Mouse (Mus musculus) ES-Bruce4 (cell line): ENCODE results near the gene St3gal3.

Source experiments
- CTCF ChIP-seq: IDR thresholded peaks from one replicate; pipeline ENCODE4 v1.8.1; 2011; ENCODE audit warnings: low read depth, low read length
- EP300 ChIP-seq: IDR thresholded peaks from 2 replicates; pipeline ENCODE4 v1.6.1; 2011; ENCODE audit warnings: low read depth, low read length; ENCODE audit not compliant: insufficient read depth
- POLR2A ChIP-seq: IDR thresholded peaks from one replicate; pipeline ENCODE4 v1.8.1; 2011; ENCODE audit warnings: low read length; ENCODE audit not compliant: insufficient read depth

- TF ChIP-seq EP300 (no peak), CTCF (no peak), POLR2A (no peak)
Observed at GRCm38 (mm10) chr4:118147547-118148316, 13.0 kb upstream of the St3gal3 start.
